Mouse (Mus musculus) limb, embryonic 10.5 days (tissue): Measurements from ENCODE around the gene Nprl3. TPM values are rescaled to one million over a fixed set of nuclear protein-coding genes. Genes with fewer than 3 reads are reported as not detected.

Experiments used
- DNase-seq: peaks from one replicate; pipeline ENCODE4 v3.0.0-alpha.2; 2017; ENCODE audit warnings: low spot score
- H3K27ac ChIP-seq: fragments of 300-500 bp; sonication (generic); 2 replicates; pipeline ENCODE4 v1.5.1; 2016; ENCODE audit warnings: mild to moderate bottlenecking
- H3K27me3 ChIP-seq: fragments of 300-500 bp; sonication (generic); 2 replicates; pipeline ENCODE4 v1.6.1; 2016; ENCODE audit warnings: low read depth, mild to moderate bottlenecking; ENCODE audit not compliant: poor library complexity, severe bottlenecking
- H3K36me3 ChIP-seq: fragments of 300-500 bp; sonication (generic); 2 replicates; pipeline ENCODE4 v1.6.1; 2016; ENCODE audit warnings: mild to moderate bottlenecking, moderate library complexity
- H3K4me1 ChIP-seq: fragments of 300-500 bp; sonication (generic); 2 replicates; pipeline ENCODE4 v1.6.1; 2016
- H3K4me3 ChIP-seq: fragments of 300-500 bp; sonication (generic); 2 replicates; pipeline ENCODE4 v1.5.1; 2016; ENCODE audit warnings: mild to moderate bottlenecking, moderate library complexity
- H3K9me3 ChIP-seq: fragments of 300-500 bp; sonication (generic); replicated peaks from 2 replicates; pipeline ENCODE4 v1.6.1; 2016; ENCODE audit warnings: mild to moderate bottlenecking
- WGBS: fragments of 180-500 bp; shearing (Covaris S2); methylation state at CpG from one replicate; pipeline ENCODE4 v1.1.7; 2016; 5-methylcytosine and 5-hydroxymethylcytosine counted together
- polyA plus RNA-seq: library from polyadenylated mRNA; unstranded; fragments of >200 nt; fragmentation: Nextera tagmentation; extraction: Ambion mirVana; gene quantifications from 2 replicates; pipeline ENCODE4 v1.2.1, GENCODE M21; 2016

The Nprl3 gene
- polyA plus RNA-seq, 1 experiment from 2014 or later, result 51.8 TPM

GRCm38 (mm10) chr11:32236712-32237410 is 30.6 kb downstream of the Nprl3 start:
- Histone ChIP-seq H3K36me3 (peaks cover 96% of the 10 kb centered on the region), H3K27ac (no peak overlapping the region), H3K4me1 (peaks cover 6% of the 10 kb centered on the region), H3K9me3 (no peaks in the 10 kb centered on the region), H3K27me3 (no peaks in the 10 kb centered on the region), H3K4me3 (no peak overlapping the region)
- WGBS, result 62% methylated on average over 9 of the region's 9 CpGs
- peak; percentile 70 for DNase-seq

- WGBS, result 81% methylated on average over 2 of the region's 2 CpGs
These were observed 31.4 kb downstream of the Nprl3 start for GRCm38 (mm10) chr11:32236132-32236531.

GRCm38 (mm10) chr11:32235646-32236045 is 31.9 kb downstream of the Nprl3 start:
- DNase-seq, result no peak
- Histone ChIP-seq H3K27me3 (no peaks in the 10 kb centered on the region), H3K36me3 (peaks cover 96% of the 10 kb centered on the region), H3K9me3 (no peaks in the 10 kb centered on the region), H3K4me1 (peaks cover 6% of the 10 kb centered on the region), H3K27ac (no peak overlapping the region), H3K4me3 (no peak overlapping the region)
- 67% methylated on average over 3 of the region's 3 CpGs for WGBS

More at GRCm38 (mm10) chr11:32236132-32236531, 31.4 kb downstream of the Nprl3 start:
- no peak overlapping the region for H3K4me3 ChIP-seq
- no peaks in the 10 kb centered on the region for H3K27me3 ChIP-seq
- peaks cover 96% of the 10 kb centered on the region for H3K36me3 ChIP-seq
- H3K9me3 ChIP-seq, result no peaks in the 10 kb centered on the region
- peaks cover 6% of the 10 kb centered on the region for H3K4me1 ChIP-seq
- no peak overlapping the region for H3K27ac ChIP-seq
- DNase-seq, result no peak

GRCm38 (mm10) chr11:32234816-32235485 is 32.6 kb downstream of the Nprl3 start:
- no peak overlapping the region for H3K27ac ChIP-seq
- no peak for DNase-seq
- peaks cover 96% of the 10 kb centered on the region for H3K36me3 ChIP-seq
- WGBS, result 91% methylated on average over 6 of the region's 6 CpGs
- no peak overlapping the region for H3K4me3 ChIP-seq
- no peaks in the 10 kb centered on the region for H3K27me3 ChIP-seq
- H3K4me1 ChIP-seq, result peaks cover 6% of the 10 kb centered on the region
- no peaks in the 10 kb centered on the region for H3K9me3 ChIP-seq

GRCm38 (mm10) chr11:32233895-32234294 is 33.6 kb downstream of the Nprl3 start:
- 94% methylated on average over 3 of the region's 3 CpGs for WGBS
- peaks cover 98% of the 10 kb centered on the region for H3K36me3 ChIP-seq

GRCm38 (mm10) chr11:32232848-32233247 is 34.7 kb downstream of the Nprl3 start:
- Histone ChIP-seq H3K27me3 (no peaks in the 10 kb centered on the region), H3K27ac (no peak overlapping the region), H3K4me3 (no peak overlapping the region), H3K9me3 (no peaks in the 10 kb centered on the region), H3K36me3 (peaks cover 99% of the 10 kb centered on the region), H3K4me1 (peaks cover 7% of the 10 kb centered on the region)
- 85% methylated on average over 10 of the region's 10 CpGs for WGBS
- no peak for DNase-seq

More at GRCm38 (mm10) chr11:32233895-32234294, 33.6 kb downstream of the Nprl3 start:
- Histone ChIP-seq H3K9me3 (no peaks in the 10 kb centered on the region), H3K27ac (no peak overlapping the region), H3K27me3 (no peaks in the 10 kb centered on the region), H3K4me1 (peaks cover 6% of the 10 kb centered on the region), H3K4me3 (no peak overlapping the region)
- DNase-seq, result no peak

- Histone ChIP-seq H3K4me3 (no peak overlapping the region), H3K27ac (no peak overlapping the region), H3K9me3 (no peaks in the 10 kb centered on the region), H3K36me3 (peaks cover 83% of the 10 kb centered on the region), H3K4me1 (peaks cover 21% of the 10 kb centered on the region), H3K27me3 (no peaks in the 10 kb centered on the region)
- no peak for DNase-seq
- 91% methylated on average over 2 of the region's 2 CpGs for WGBS
These were observed 36.4 kb downstream of the Nprl3 start for GRCm38 (mm10) chr11:32231125-32231524.

GRCm38 (mm10) chr11:32230220-32230619 is 37.3 kb downstream of the Nprl3 start:
- Histone ChIP-seq H3K4me3 (no peak overlapping the region), H3K27ac (no peak overlapping the region), H3K9me3 (no peaks in the 10 kb centered on the region), H3K27me3 (no peaks in the 10 kb centered on the region), H3K4me1 (peaks cover 30% of the 10 kb centered on the region), H3K36me3 (peaks cover 74% of the 10 kb centered on the region)
- 87% methylated on average over 4 of the region's 4 CpGs for WGBS
- no peak for DNase-seq

GRCm38 (mm10) chr11:32228292-32228845 is 39.1 kb downstream of the Nprl3 start:
- no peak overlapping the region for H3K4me3 ChIP-seq

GRCm38 (mm10) chr11:32227555-32227954 is 40.0 kb downstream of the Nprl3 start:
- peaks cover 46% of the 10 kb centered on the region for H3K4me1 ChIP-seq
- H3K36me3 ChIP-seq, result peaks cover 47% of the 10 kb centered on the region
- no peaks in the 10 kb centered on the region for H3K9me3 ChIP-seq
- no peak for DNase-seq
- WGBS, result 91% methylated on average over 9 of the region's 9 CpGs
- peak overlapping the region; percentile 96; the same call in 1 of the 2 replicates for H3K27ac ChIP-seq
- H3K27me3 ChIP-seq, result peaks cover 13% of the 10 kb centered on the region; the same call in 1 of the 2 replicates
- H3K4me3 ChIP-seq, result peak overlapping the region; percentile 70; the same call in 1 of the 2 replicates

More at GRCm38 (mm10) chr11:32228292-32228845, 39.1 kb downstream of the Nprl3 start:
- DNase-seq, result no peak
- H3K27me3 ChIP-seq, result 0 out of 2 replicates have a peak, but pooled peaks cover 7% of the 10 kb centered on the region
- H3K27ac ChIP-seq, result no peak overlapping the region
- 92% methylated on average over 3 of the region's 3 CpGs for WGBS
- H3K36me3 ChIP-seq, result peaks cover 55% of the 10 kb centered on the region
- peaks cover 44% of the 10 kb centered on the region for H3K4me1 ChIP-seq
- no peaks in the 10 kb centered on the region for H3K9me3 ChIP-seq

- Histone ChIP-seq H3K9me3 (no peaks in the 10 kb centered on the region), H3K36me3 (peaks cover 42% of the 10 kb centered on the region), H3K27ac (peak overlapping the region; percentile 96), H3K27me3 (peaks cover 13% of the 10 kb centered on the region; the same call in 1 of the 2 replicates), H3K4me3 (peak overlapping the region; percentile 70), H3K4me1 (peaks cover 51% of the 10 kb centered on the region)
- DNase-seq, result no peak
- WGBS, result 71% methylated on average over 1 of the region's 1 CpGs
These were observed 40.5 kb downstream of the Nprl3 start for GRCm38 (mm10) chr11:32227041-32227440.

GRCm38 (mm10) chr11:32226124-32226871 is 41.2 kb downstream of the Nprl3 start, which contains the start of gene Mpg:
Gene Mpg, plus strand, starts transcription at chr11:32226505.
- peak; percentile 92 for DNase-seq
- Histone ChIP-seq H3K36me3 (peaks cover 35% of the 10 kb centered on the region), H3K4me3 (peak within 1 kb of the TSS; percentile 70), H3K4me1 (peaks cover 58% of the 10 kb centered on the region), H3K9me3 (no peaks in the 10 kb centered on the region), H3K27ac (peak within 1 kb of the TSS; percentile 96), H3K27me3 (peaks cover 13% of the 10 kb centered on the region; the same call in 1 of the 2 replicates)
- WGBS, result 3% methylated on average over 47 of the region's 47 CpGs
